Mouse (Mus musculus) forebrain, embryonic 11.5 days (tissue): ENCODE results near the gene Trabd. TPM values are rescaled to one million over a fixed set of nuclear protein-coding genes. Genes with fewer than 3 reads are reported as not detected.

Experiments
- ATAC-seq: fragments of 200-750 bp; cut with Nextera tagmentation; replicated peaks from 2 replicates; pipeline ENCODE4 v1.8.0; 2017; ENCODE audit warnings: moderate TSS enrichment; ENCODE audit not compliant: low FRiP score
- DNase-seq: peaks from one replicate; pipeline ENCODE4 v3.0.0-alpha.2; 2017; ENCODE audit warnings: low spot score
- H3K27ac ChIP-seq: fragments of 300-500 bp; sonication (generic); 2 replicates; pipeline ENCODE4 v1.5.1; 2014; ENCODE audit warnings: low read depth, low read length
- H3K27me3 ChIP-seq: fragments of 300-500 bp; sonication (generic); 2 replicates; pipeline ENCODE4 v1.6.1; 2014; ENCODE audit warnings: mild to moderate bottlenecking, low read length, mixed read lengths; ENCODE audit not compliant: control insufficient read depth, insufficient read depth
- H3K36me3 ChIP-seq: fragments of 300-500 bp; sonication (generic); 2 replicates; pipeline ENCODE4 v1.6.1; 2014; ENCODE audit warnings: mild to moderate bottlenecking, low read length, moderate library complexity, mixed read lengths; ENCODE audit not compliant: control insufficient read depth, insufficient read depth
- H3K4me1 ChIP-seq: fragments of 300-500 bp; sonication (generic); replicated peaks from 2 replicates; pipeline ENCODE4 v1.6.1; 2014; ENCODE audit warnings: low read length, mixed read lengths; ENCODE audit not compliant: control insufficient read depth, insufficient read depth
- H3K4me2 ChIP-seq: fragments of 300-500 bp; sonication (generic); 2 replicates; pipeline ENCODE4 v1.6.1; 2014; ENCODE audit warnings: low read depth, mild to moderate bottlenecking, low read length, moderate library complexity, mixed read lengths; ENCODE audit not compliant: severe bottlenecking
- H3K4me3 ChIP-seq: fragments of 300-500 bp; sonication (generic); 2 replicates; pipeline ENCODE4 v1.5.1; 2014; ENCODE audit warnings: low read depth, low read length
- H3K9ac ChIP-seq: fragments of 300-500 bp; sonication (generic); 2 replicates; pipeline ENCODE4 v1.6.1; 2014; ENCODE audit warnings: low read length
- H3K9me3 ChIP-seq: fragments of 300-500 bp; sonication (generic); 2 replicates; pipeline ENCODE4 v1.6.1; 2016; ENCODE audit warnings: low read length, mixed read lengths; ENCODE audit not compliant: control insufficient read depth
- WGBS: fragments of 180-500 bp; shearing (Covaris S2); extraction: QIAGEN DNeasy Blood & Tissue Kit; methylation state at CpG from one replicate; pipeline ENCODE4 v1.1.7; 2014; 5-methylcytosine and 5-hydroxymethylcytosine counted together
- polyA plus RNA-seq: library from polyadenylated mRNA; unstranded; fragments of >200 nt; fragmentation: Nextera tagmentation; extraction: Ambion mirVana; gene quantifications from 2 replicates; pipeline ENCODE4 v1.2.1, GENCODE M21; 2014

The Trabd gene
- polyA plus RNA-seq, 1 experiment from 2014 or later = 55.8 TPM

- peaks cover 18% of the 10 kb centered on the region for H3K4me1 ChIP-seq
- no peak overlapping the region for H3K9ac ChIP-seq
- no peaks in the 10 kb centered on the region for H3K9me3 ChIP-seq
- H3K27me3 ChIP-seq = no peaks in the 10 kb centered on the region
- H3K27ac ChIP-seq = no peak overlapping the region
- no peak overlapping the region for H3K4me3 ChIP-seq
- no peaks in the 10 kb centered on the region for H3K36me3 ChIP-seq
- no peak overlapping the region for H3K4me2 ChIP-seq
- no peak for ATAC-seq
- DNase-seq = no peak
- WGBS = 94% methylated on average over 9 of the region's 9 CpGs
Observed at GRCm38 (mm10) chr15:89125351-89125750, 50.4 kb downstream of the Trabd start.

- peaks cover 15% of the 10 kb centered on the region for H3K4me1 ChIP-seq
- no peak overlapping the region for H3K9ac ChIP-seq
- 92% methylated on average over 8 of the region's 8 CpGs for WGBS
- H3K4me2 ChIP-seq = no peak overlapping the region
- no peak overlapping the region for H3K27ac ChIP-seq
- ATAC-seq = no peak
- H3K27me3 ChIP-seq = no peaks in the 10 kb centered on the region
- H3K36me3 ChIP-seq = no peaks in the 10 kb centered on the region
- no peaks in the 10 kb centered on the region for H3K9me3 ChIP-seq
- DNase-seq = no peak
- H3K4me3 ChIP-seq = no peak overlapping the region
Observed at GRCm38 (mm10) chr15:89126622-89127021, 51.7 kb downstream of the Trabd start.

GRCm38 (mm10) chr15:89127364-89127940, 52.5 kb downstream of the Trabd start:
- no peaks in the 10 kb centered on the region for H3K9me3 ChIP-seq
- no peak overlapping the region for H3K27ac ChIP-seq
- no peaks in the 10 kb centered on the region for H3K36me3 ChIP-seq
- peak overlapping the region; percentile 64; the same call in 1 of the 2 replicates for H3K9ac ChIP-seq
- DNase-seq = no peak
- ATAC-seq = no peak
- H3K4me3 ChIP-seq = peak overlapping the region; percentile 42; the same call in 1 of the 2 replicates
- no peaks in the 10 kb centered on the region for H3K27me3 ChIP-seq
- peak overlapping the region; percentile 63; the same call in 1 of the 2 replicates for H3K4me2 ChIP-seq
- peaks cover 9% of the 10 kb centered on the region for H3K4me1 ChIP-seq
- WGBS = 88% methylated on average over 8 of the region's 8 CpGs

GRCm38 (mm10) chr15:89128382-89129350, 53.7 kb downstream of the Trabd start, which contains the start of gene Hdac10:
Gene Hdac10, minus strand, starts transcription at chr15:89128700.
- no peaks in the 10 kb centered on the region for H3K9me3 ChIP-seq
- H3K27ac ChIP-seq = 0 out of 2 replicates have a peak within 1 kb of the TSS, but pooled peaks have one; percentile 5
- 4% methylated on average over 36 of the region's 36 CpGs for WGBS
- peaks cover 5% of the 10 kb centered on the region; the same call in 1 of the 2 replicates for H3K4me1 ChIP-seq
- no peaks in the 10 kb centered on the region for H3K27me3 ChIP-seq
- DNase-seq = peak; percentile 90
- H3K4me3 ChIP-seq = peak within 1 kb of the TSS; percentile 42
- peak within 1 kb of the TSS; percentile 63 for H3K4me2 ChIP-seq
- H3K36me3 ChIP-seq = no peaks in the 10 kb centered on the region
- peak; percentile 88 for ATAC-seq
- peak within 1 kb of the TSS; percentile 64 for H3K9ac ChIP-seq

GRCm38 (mm10) chr15:89130245-89130644, 55.3 kb downstream of the Trabd start:
- Histone ChIP-seq H3K9me3 (no peaks in the 10 kb centered on the region), H3K9ac (no peak overlapping the region), H3K4me1 (0 out of 2 replicates have a peak, but pooled peaks cover 2% of the 10 kb centered on the region), H3K27ac (no peak overlapping the region), H3K4me2 (no peak overlapping the region), H3K36me3 (no peaks in the 10 kb centered on the region), H3K27me3 (no peaks in the 10 kb centered on the region), H3K4me3 (no peak overlapping the region)
- ATAC-seq (no peak), DNase-seq (no peak)

GRCm38 (mm10) chr15:89131316-89131715, 56.4 kb downstream of the Trabd start:
- Histone ChIP-seq H3K4me2 (no peak overlapping the region), H3K36me3 (no peaks in the 10 kb centered on the region), H3K4me1 (0 out of 2 replicates have a peak, but pooled peaks cover 2% of the 10 kb centered on the region), H3K9ac (no peak overlapping the region), H3K9me3 (no peaks in the 10 kb centered on the region), H3K27me3 (no peaks in the 10 kb centered on the region), H3K27ac (no peak overlapping the region), H3K4me3 (no peak overlapping the region)
- ATAC-seq (no peak), DNase-seq (no peak)
- WGBS = 84% methylated on average over 3 of the region's 3 CpGs

Other genes starting within 250 kb of the Trabd start
- gene Pim3, start 212.9 kb upstream of the Trabd start, polyA plus RNA-seq = 42.0 and 42.7 TPM in 2 replicates
- gene Ttll8, start 120.7 kb upstream of the Trabd start, polyA plus RNA-seq = 0.08 TPM in 1 of 2 replicates, not detected in the other
- 12.5 TPM in 2 replicates for gene Mlc1, start 96.1 kb upstream of the Trabd start, polyA plus RNA-seq
- not detected in 2 replicates for gene Mov10l1, start 92.2 kb upstream of the Trabd start, polyA plus RNA-seq
- gene Panx2, start 15.4 kb upstream of the Trabd start, polyA plus RNA-seq = 0.71 and 0.83 TPM in 2 replicates
- gene Selenoo, start 14.0 kb downstream of the Trabd start, polyA plus RNA-seq = 22.6 and 25.1 TPM in 2 replicates
- gene Tubgcp6, start 48.0 kb downstream of the Trabd start, polyA plus RNA-seq = 24.2 and 26.0 TPM in 2 replicates
- gene Hdac10, start 53.6 kb downstream of the Trabd start, polyA plus RNA-seq = 14.2 and 16.2 TPM in 2 replicates
- gene Mapk12, start 65.6 kb downstream of the Trabd start, polyA plus RNA-seq = 26.9 and 29.8 TPM in 2 replicates
- gene Mapk11, start 74.5 kb downstream of the Trabd start, polyA plus RNA-seq = 43.2 and 47.6 TPM in 2 replicates
- 162 and 176 TPM in 2 replicates for gene Plxnb2, start 105.7 kb downstream of the Trabd start, polyA plus RNA-seq
- 26.7 and 27.5 TPM in 2 replicates for gene Dennd6b, start 121.4 kb downstream of the Trabd start, polyA plus RNA-seq
- gene Ppp6r2, start 136.4 kb downstream of the Trabd start, polyA plus RNA-seq = 45.1 and 49.2 TPM in 2 replicates
- 76.5 and 87.8 TPM in 2 replicates for gene Sbf1, start 240.2 kb downstream of the Trabd start, polyA plus RNA-seq
- 0.15 TPM in 1 of 2 replicates, not detected in the other for gene Adm2, start 247.6 kb downstream of the Trabd start, polyA plus RNA-seq